8 mouse cellular contexts compared by ENCODE assay signal in the genomic region with DNA sequence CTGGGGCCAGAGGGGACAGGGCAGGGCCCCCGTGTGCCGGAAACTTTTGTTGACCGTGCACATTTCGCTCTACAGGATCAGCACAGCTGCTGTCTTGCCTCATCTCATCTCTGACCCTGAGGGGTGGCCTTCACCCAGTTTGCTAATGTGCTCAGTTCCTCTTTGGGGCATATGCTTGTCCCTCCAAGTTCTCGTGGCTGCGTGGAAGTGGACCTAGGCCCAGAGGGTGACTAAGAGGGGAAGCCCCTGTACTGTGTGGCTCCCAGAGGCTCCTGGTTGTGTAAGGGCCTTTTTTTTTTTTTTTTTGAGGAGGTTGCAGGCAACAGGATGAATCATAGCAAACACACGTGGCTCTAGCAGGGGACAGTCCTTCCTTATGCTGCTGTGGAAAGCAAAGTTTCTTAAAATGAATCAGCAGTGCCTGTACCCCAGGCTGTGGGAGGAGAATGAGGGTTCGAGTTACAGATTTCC.
DNase-seq lines count a peak whose midpoint lies in the region; ATAC-seq and TF ChIP-seq lines count a peak whose summit lies in the region.

No protein-coding gene starts in this region.

- H3K4me1 ChIP-seq in kidney, adult 2 months (ENCODE audit: control insufficient read depth, insufficient read depth, low read length), result no peaks in the 10 kb centered on the region
- no peaks in the 10 kb centered on the region for H3K4me1 ChIP-seq in forebrain, embryonic 12.5 days

- ATAC-seq in megakaryocyte, adult 5-6 weeks (ENCODE audit: poor library complexity, severe bottlenecking), result peak; percentile 92
- ATAC-seq in forebrain, embryonic 12.5 days (ENCODE audit: low FRiP score), result no peak

- WGBS in kidney, adult 2 months, result 58% methylated on average over 8 of the region's 8 CpGs
- WGBS in forebrain, embryonic 12.5 days, result 84% methylated on average over 8 of the region's 8 CpGs

- intact Hi-C loops in gastrocnemius, postnatal 36 days (cut with DNase I), result no loop called here

- no peak overlapping the region for H3K9ac ChIP-seq in forebrain, embryonic 12.5 days

- H3K4me2 ChIP-seq in forebrain, embryonic 12.5 days, result no peak overlapping the region

- H3K4me3 ChIP-seq in kidney, adult 2 months (ENCODE audit: insufficient read depth, low read depth, low read length), result no peak overlapping the region
- no peak overlapping the region for H3K4me3 ChIP-seq in forebrain, embryonic 12.5 days (replicated peaks)

- peak; percentile 37 for DNase-seq in kidney, adult 2 months
- DNase-seq in kidney, postnatal 4 days, result no peak
- DNase-seq in adrenal gland, postnatal 14 days, result peak; percentile 87
- DNase-seq in gastrocnemius, postnatal 36 days, result peak; percentile 51 to 59
- peak; percentile 29 to 40 for DNase-seq in left cerebral cortex, adult 18-20 months (ENCODE audit: low spot score in 2 of 2)
- no peak for DNase-seq in thymus, postnatal 14 days

- TF ChIP-seq CTCF in kidney, adult 2 months (conservative IDR thresholded peaks at IDR 0.05; ENCODE audit: insufficient read depth, insufficient read length, low read depth, low read length), result no peak

- H3K27ac ChIP-seq in kidney, adult 2 months (ENCODE audit: insufficient read depth, low read depth, low read length), result peak overlapping the region; percentile 47; the same call in 1 of the 2 replicates
- H3K27ac ChIP-seq in forebrain, embryonic 12.5 days, result no peak overlapping the region

- TF ChIP-seq POLR2A in kidney, adult 2 months (IDR thresholded peaks at IDR 0.05; ENCODE audit: low read depth, low read length), result no peak

- H3K36me3 ChIP-seq in kidney, adult 2 months (ENCODE audit: control insufficient read depth, insufficient read depth, low read length), result no peaks in the 10 kb centered on the region
- no peaks in the 10 kb centered on the region for H3K36me3 ChIP-seq in forebrain, embryonic 12.5 days (replicated peaks)

- H3K27me3 ChIP-seq in kidney, adult 2 months (replicated peaks; ENCODE audit: control insufficient read depth, insufficient read depth, low read length), result no peaks in the 10 kb centered on the region
- H3K27me3 ChIP-seq in forebrain, embryonic 12.5 days, result no peaks in the 10 kb centered on the region

- H3K9me3 ChIP-seq in forebrain, embryonic 12.5 days, result no peaks in the 10 kb centered on the region

Comparison
In these comparisons a context has a peak if more than half of its experiments do, and no peak if none do; other contexts are left out.
1. DNase-seq: peak in kidney, adult 2 months (single experiment), adrenal gland, postnatal 14 days (single experiment), gastrocnemius, postnatal 36 days (2 of 2) and left cerebral cortex, adult 18-20 months (2 of 2); none in kidney, postnatal 4 days (0 of 2) and thymus, postnatal 14 days (single experiment).